8 mouse cellular contexts compared by ENCODE assay signal in genomic region chr5:139467998-139468397, GRCm38 (mm10). TPM values are rescaled to one million over a fixed set of nuclear protein-coding genes. Genes with fewer than 3 reads are reported as not detected.
A peak's percentile ranks its signal among the peaks of the same experiment; 100 is the strongest.
DNase-seq lines count a peak whose midpoint lies in the region; ATAC-seq lines count a peak whose summit lies in the region.

No protein-coding gene starts in this region.

- intact Hi-C loops in heart, postnatal 10 days (cut with DNase I): loop anchor here (1.0 kb wide), 1 partner anchor 104 kb away; no protein-coding TSS in a partner anchor

- peak; percentile 63 for ATAC-seq in common myeloid progenitor, adult 5-6 weeks (replicated peaks; ENCODE audit: low read depth, poor library complexity, severe bottlenecking)

- DNase-seq in heart, postnatal 10 days: peak; percentile 52 to 63
- DNase-seq in heart, adult 8-10 months (ENCODE audit: low spot score): no peak
- peak; percentile 32 for DNase-seq in right cerebral cortex, adult 18-20 months
- DNase-seq in right cerebral cortex, postnatal 25 days: no peak
- peak; percentile 30 for DNase-seq in right cerebral cortex, postnatal 4 days
- DNase-seq in urinary bladder, adult 2 months (ENCODE audit: low spot score): no peak
- DNase-seq in spleen, adult 18-20 months: no peak

RNA-seq across cellular contexts. Expression of gene 3110082I17Rik, which starts 7.7 kb away (rescaled TPM):
- total RNA-seq in heart, postnatal 10 days (2021): 1 to 10 TPM; 9.9 to 10.0 TPM
- 1 to 10 TPM; 5.4 to 8.7 (median 6.8) TPM for total RNA-seq in heart, adult 8-10 months (2022)
- total RNA-seq in common myeloid progenitor, adult 5-6 weeks (2017): 49.9 and 55.0 TPM in 2 replicates
- polyA plus RNA-seq in urinary bladder, adult 2 months (2012; rRNA removed): 13.7 and 13.9 TPM in 2 replicates

RNA-seq across cellular contexts. Expression of gene Zfand2a, which starts 16.4 kb away (rescaled TPM):
- total RNA-seq in heart, postnatal 10 days (2021): 10 to 100 TPM; 20.6 to 21.5 TPM
- 10 to 100 TPM; 16.2 to 18.2 (median 17.3) TPM for total RNA-seq in heart, adult 8-10 months (2022)
- 12.5 and 24.4 TPM in 2 replicates for total RNA-seq in common myeloid progenitor, adult 5-6 weeks (2017)
- 19.1 and 22.4 TPM in 2 replicates for polyA plus RNA-seq in urinary bladder, adult 2 months (2012; rRNA removed)

RNA-seq across cellular contexts. Expression of gene Gper1, which starts 45.0 kb away (rescaled TPM):
- total RNA-seq in heart, postnatal 10 days (2021): 1 to 10 TPM; 2.5 to 2.6 TPM
- 1 to 10 TPM; 1.1 to 1.6 (median 1.3) TPM for total RNA-seq in heart, adult 8-10 months (2022)
- not detected in 2 replicates for total RNA-seq in common myeloid progenitor, adult 5-6 weeks (2017)
- 0.96 and 1.5 TPM in 2 replicates for polyA plus RNA-seq in urinary bladder, adult 2 months (2012; rRNA removed)

Comparison
In these comparisons a context has a peak if more than half of its experiments do, and no peak if none do; other contexts are left out.
1. DNase-seq: peak in heart, postnatal 10 days (2 of 2), right cerebral cortex, adult 18-20 months (single experiment) and right cerebral cortex, postnatal 4 days (single experiment); none in heart, adult 8-10 months (single experiment), right cerebral cortex, postnatal 25 days (single experiment), urinary bladder, adult 2 months (single experiment) and spleen, adult 18-20 months (0 of 2).